Comparison of ENCODE assay signal across 8 mouse cellular contexts in genomic region chr2:84669828-84670568, GRCm38 (mm10). TPM values are rescaled to one million over a fixed set of nuclear protein-coding genes. Genes with fewer than 3 reads are reported as not detected.
DNase-seq lines count a peak whose midpoint lies in the region; ATAC-seq and TF ChIP-seq lines count a peak whose summit lies in the region.

No protein-coding gene starts in this region.

- H3K4me2 ChIP-seq in liver, embryonic 11.5 days: peak overlapping the region; percentile 80

- no peak for TF ChIP-seq CTCF in left cerebral cortex, adult 2 months (IDR thresholded peaks at IDR 0.05)
- no peak for TF ChIP-seq CTCF in bone marrow macrophage, adult 2 months (IDR thresholded peaks at IDR 0.05; ENCODE audit: low read depth, low read length)

- peak overlapping the region; percentile 93 for H3K4me3 ChIP-seq in left cerebral cortex, adult 2 months
- peak overlapping the region; percentile 73 for H3K4me3 ChIP-seq in bone marrow macrophage, adult 2 months (ENCODE audit: insufficient read depth, low read length)
- H3K4me3 ChIP-seq in liver, embryonic 11.5 days (ENCODE audit: low read depth, low read length): peak overlapping the region; percentile 78

- no peaks in the 10 kb centered on the region for H3K9me3 ChIP-seq in liver, embryonic 11.5 days (ENCODE audit: control insufficient read depth, low read length)

- no peaks in the 10 kb centered on the region for H3K27me3 ChIP-seq in liver, embryonic 11.5 days (replicated peaks; ENCODE audit: control insufficient read depth, insufficient read depth, low read length)

- peaks cover 4% of the 10 kb centered on the region; the same call in 1 of the 2 replicates for H3K4me1 ChIP-seq in bone marrow macrophage, adult 2 months (ENCODE audit: control insufficient read depth, insufficient read depth, low read length)
- peaks cover 4% of the 10 kb centered on the region; the same call in 1 of the 2 replicates for H3K4me1 ChIP-seq in liver, embryonic 11.5 days (replicated peaks; ENCODE audit: control insufficient read depth, insufficient read depth, low read length)

- 2% methylated on average over 39 of the region's 39 CpGs for WGBS in liver, embryonic 11.5 days

- peak overlapping the region; percentile 81 for H3K27ac ChIP-seq in left cerebral cortex, adult 2 months
- peak overlapping the region; percentile 56 for H3K27ac ChIP-seq in bone marrow macrophage, adult 2 months (ENCODE audit: insufficient read depth, low read depth, low read length)
- peak overlapping the region; percentile 94 for H3K27ac ChIP-seq in liver, embryonic 11.5 days (ENCODE audit: low read depth, low read length)

- intact Hi-C loops in left cerebral cortex, adult 2 months (cut with DNase I): no loop called here
- intact Hi-C loops in left cerebral cortex, postnatal 14 days (cut with DNase I): no loop called here

- ATAC-seq in granulocyte monocyte progenitor cell, adult 5-6 weeks (replicated peaks; ENCODE audit: poor library complexity, severe bottlenecking): peak; percentile 47
- ATAC-seq in liver, embryonic 11.5 days (replicated peaks; ENCODE audit: low FRiP score): peak; percentile 70
- ATAC-seq in monocyte, adult 5-6 weeks (replicated peaks; ENCODE audit: insufficient number of reproducible peaks, low FRiP score, low TSS enrichment, poor library complexity, severe bottlenecking): 0 out of 2 replicates have a peak, but pooled peaks have one; percentile 15

- DNase-seq in left cerebral cortex, adult 2 months (ENCODE audit: extremely low spot score in 1 of 2, low spot score in 2 of 2): no peak
- DNase-seq in left cerebral cortex, postnatal 14 days (ENCODE audit: low spot score in 2 of 2): no peak
- DNase-seq in liver, embryonic 11.5 days (ENCODE audit: low spot score): no peak
- no peak for DNase-seq in left cerebral cortex, adult 18-20 months (ENCODE audit: low spot score in 2 of 2)
- no peak for DNase-seq in ovary, postnatal 14 days (ENCODE audit: low spot score)

- H3K36me3 ChIP-seq in liver, embryonic 11.5 days (ENCODE audit: control insufficient read depth, insufficient read depth, low read length): peaks cover 17% of the 10 kb centered on the region; the same call in 1 of the 2 replicates

- peak overlapping the region; percentile 97 for H3K9ac ChIP-seq in liver, embryonic 11.5 days (ENCODE audit: low read depth, low read length)

- no peak for TF ChIP-seq POLR2A in bone marrow macrophage, adult 2 months (IDR thresholded peaks at IDR 0.05; ENCODE audit: borderline replicate concordance, low read depth, low read length)

RNA-seq across cellular contexts. Expression of gene Selenoh, which starts 0.6 kb away (rescaled TPM):
- 10 to 100 TPM; 27.4 to 33.3 TPM for total RNA-seq in left cerebral cortex, adult 2 months (2021)
- total RNA-seq in left cerebral cortex, postnatal 14 days (2021): 10 to 100 TPM; 47.2 to 54.1 TPM
- polyA plus RNA-seq in bone marrow macrophage, adult 2 months (2012; ENCODE audit: insufficient read depth, insufficient read length, missing spikeins): 24.2 and 24.5 TPM in 2 replicates
- 189 and 209 TPM in 2 replicates for total RNA-seq in granulocyte monocyte progenitor cell, adult 5-6 weeks (2014; fragmentation: Nextera tagmentation)
- 156 and 175 TPM in 2 replicates for total RNA-seq in granulocyte monocyte progenitor cell, adult 5-6 weeks (2017)
- 241 and 264 TPM in 2 replicates for polyA plus RNA-seq in liver, embryonic 11.5 days (2014; fragmentation: Nextera tagmentation; extraction: Ambion mirVana)
- 34.9 to 47.7 TPM (median 37.5 TPM) in 3 replicates for total RNA-seq in monocyte, adult 5-6 weeks (2017)
- total RNA-seq in left cerebral cortex, adult 18-20 months (2021): 10 to 100 TPM; 28.9 to 37.9 TPM

RNA-seq across cellular contexts. Expression of gene Gm28635, which starts 7.8 kb away (rescaled TPM):
- total RNA-seq in left cerebral cortex, adult 2 months (2021): 1 to 10 TPM; 7.6 to 9.6 TPM
- total RNA-seq in left cerebral cortex, postnatal 14 days (2021): 1 to 10 TPM; 1.8 to 3.5 TPM
- not detected in 2 replicates for polyA plus RNA-seq in bone marrow macrophage, adult 2 months (2012; ENCODE audit: insufficient read depth, insufficient read length, missing spikeins)
- not detected in 2 replicates for total RNA-seq in granulocyte monocyte progenitor cell, adult 5-6 weeks (2014; fragmentation: Nextera tagmentation)
- not detected in 2 replicates for total RNA-seq in granulocyte monocyte progenitor cell, adult 5-6 weeks (2017)
- polyA plus RNA-seq in liver, embryonic 11.5 days (2014; fragmentation: Nextera tagmentation; extraction: Ambion mirVana): not detected in 2 replicates
- total RNA-seq in monocyte, adult 5-6 weeks (2017): 4.1 TPM in 1 of 3 replicates, not detected in the others
- 1 to 10 TPM; 5.8 to 6.1 TPM for total RNA-seq in left cerebral cortex, adult 18-20 months (2021)

RNA-seq across cellular contexts. Expression of gene Med19, which starts 8.2 kb away (rescaled TPM):
- total RNA-seq in left cerebral cortex, adult 2 months (2021): 10 to 100 TPM; 30.7 to 30.9 TPM
- 10 to 100 TPM; 30.3 to 32.3 TPM for total RNA-seq in left cerebral cortex, postnatal 14 days (2021)
- polyA plus RNA-seq in bone marrow macrophage, adult 2 months (2012; ENCODE audit: insufficient read depth, insufficient read length, missing spikeins): 20.4 and 22.9 TPM in 2 replicates
- 16.7 and 24.4 TPM in 2 replicates for total RNA-seq in granulocyte monocyte progenitor cell, adult 5-6 weeks (2014; fragmentation: Nextera tagmentation)
- 25.5 and 28.5 TPM in 2 replicates for total RNA-seq in granulocyte monocyte progenitor cell, adult 5-6 weeks (2017)
- 43.4 and 44.9 TPM in 2 replicates for polyA plus RNA-seq in liver, embryonic 11.5 days (2014; fragmentation: Nextera tagmentation; extraction: Ambion mirVana)
- 10.5 to 19.9 TPM (median 11.5 TPM) in 3 replicates for total RNA-seq in monocyte, adult 5-6 weeks (2017)
- 10 to 100 TPM; 31.4 to 33.8 TPM for total RNA-seq in left cerebral cortex, adult 18-20 months (2021)

RNA-seq across cellular contexts. Expression of gene Tmx2, which starts 8.9 kb away (rescaled TPM):
- total RNA-seq in left cerebral cortex, adult 2 months (2021): 100 to 1,000 TPM; 224 to 239 TPM
- 100 to 1,000 TPM; 209 to 211 TPM for total RNA-seq in left cerebral cortex, postnatal 14 days (2021)
- polyA plus RNA-seq in bone marrow macrophage, adult 2 months (2012; ENCODE audit: insufficient read depth, insufficient read length, missing spikeins): 41.4 TPM in 2 replicates
- 36.2 and 48.2 TPM in 2 replicates for total RNA-seq in granulocyte monocyte progenitor cell, adult 5-6 weeks (2014; fragmentation: Nextera tagmentation)
- 52.6 and 55.0 TPM in 2 replicates for total RNA-seq in granulocyte monocyte progenitor cell, adult 5-6 weeks (2017)
- 115 and 125 TPM in 2 replicates for polyA plus RNA-seq in liver, embryonic 11.5 days (2014; fragmentation: Nextera tagmentation; extraction: Ambion mirVana)
- 20.9 to 31.5 TPM (median 22.4 TPM) in 3 replicates for total RNA-seq in monocyte, adult 5-6 weeks (2017)
- total RNA-seq in left cerebral cortex, adult 18-20 months (2021): 100 to 1,000 TPM; 235 to 251 TPM

RNA-seq across cellular contexts. Expression of gene Btbd18, which starts 11.1 kb away (rescaled TPM):
- total RNA-seq in left cerebral cortex, adult 2 months (2021): not detected
- total RNA-seq in left cerebral cortex, postnatal 14 days (2021): not detected
- polyA plus RNA-seq in bone marrow macrophage, adult 2 months (2012; ENCODE audit: insufficient read depth, insufficient read length, missing spikeins): not detected in 2 replicates
- not detected in 2 replicates for total RNA-seq in granulocyte monocyte progenitor cell, adult 5-6 weeks (2014; fragmentation: Nextera tagmentation)
- total RNA-seq in granulocyte monocyte progenitor cell, adult 5-6 weeks (2017): not detected in 2 replicates
- polyA plus RNA-seq in liver, embryonic 11.5 days (2014; fragmentation: Nextera tagmentation; extraction: Ambion mirVana): 0.18 and 0.22 TPM in 2 replicates
- not detected in 3 replicates for total RNA-seq in monocyte, adult 5-6 weeks (2017)
- not detected for total RNA-seq in left cerebral cortex, adult 18-20 months (2021)

Comparison
In these comparisons a context has a peak if more than half of its experiments do, and no peak if none do; other contexts are left out.
1. ATAC-seq: peak in every context shown above with its lines; median percentile 70 in liver, embryonic 11.5 days; 47 in granulocyte monocyte progenitor cell, adult 5-6 weeks; 15 in monocyte, adult 5-6 weeks.